Mouse (Mus musculus): ENCODE results near the gene Usp12.

Gene Usp12

GRCm38 (mm10) chr5:146703710-146704121 is 91.1 kb downstream of the Usp12 start:
- ATAC-seq (ENCODE audit: insufficient number of reproducible peaks, low FRiP score, low TSS enrichment): no peak

- ATAC-seq (ENCODE audit: insufficient number of reproducible peaks, low FRiP score, low TSS enrichment): no peak
Measured at GRCm38 (mm10) chr5:146700099-146700498, 94.7 kb downstream of the Usp12 start.

- no peak for ATAC-seq (ENCODE audit: insufficient number of reproducible peaks, low FRiP score, low TSS enrichment)
Measured at GRCm38 (mm10) chr5:146699433-146700019, 95.3 kb downstream of the Usp12 start.

GRCm38 (mm10) chr5:146695543-146695942 is 99.3 kb downstream of the Usp12 start:
- ATAC-seq (ENCODE audit: insufficient number of reproducible peaks, low FRiP score, low TSS enrichment): no peak

GRCm38 (mm10) chr5:146692976-146693361 is 101.8 kb downstream of the Usp12 start:
- no peak for ATAC-seq (ENCODE audit: insufficient number of reproducible peaks, low FRiP score, low TSS enrichment)

- no peak for ATAC-seq (ENCODE audit: insufficient number of reproducible peaks, low FRiP score, low TSS enrichment)
Measured at GRCm38 (mm10) chr5:146692361-146692975, 102.3 kb downstream of the Usp12 start.

- ATAC-seq (ENCODE audit: insufficient number of reproducible peaks, low FRiP score, low TSS enrichment): no peak
Measured at GRCm38 (mm10) chr5:146691745-146692144, 103.1 kb downstream of the Usp12 start.

- no peak for ATAC-seq (ENCODE audit: insufficient number of reproducible peaks, low FRiP score, low TSS enrichment)
Measured at GRCm38 (mm10) chr5:146687541-146688313, 107.1 kb downstream of the Usp12 start.

- ATAC-seq (ENCODE audit: insufficient number of reproducible peaks, low FRiP score, low TSS enrichment): no peak
Measured at GRCm38 (mm10) chr5:146686954-146687353, 107.9 kb downstream of the Usp12 start.

Measured in cerebellum, adult (tissue).